Mouse (Mus musculus) left cerebral cortex, adult 11 months (tissue): ENCODE results near the gene Gm973.
"Not testable (repeated sequence)": the region's sequence is repeated elsewhere in the genome, so short reads cannot be mapped to it uniquely, and the experiment has no call there.

Experiments used
- DNase-seq: peaks from one replicate; pipeline ENCODE4 v3.0.0; 2022; ENCODE audit warnings: low spot score

The Gm973 gene

GRCm38 (mm10) chr1:59631986-59632659, 116.1 kb downstream of the Gm973 start:
- no peak for DNase-seq

- no peak for DNase-seq
Observed at GRCm38 (mm10) chr1:59633056-59633455, 117.0 kb downstream of the Gm973 start.

- no peak for DNase-seq
Observed at GRCm38 (mm10) chr1:59636349-59636748, 120.3 kb downstream of the Gm973 start.

GRCm38 (mm10) chr1:59638371-59638770, 122.3 kb downstream of the Gm973 start:
- DNase-seq, result no peak

- no peak for DNase-seq
Observed at GRCm38 (mm10) chr1:59642488-59642887, 126.4 kb downstream of the Gm973 start.

- DNase-seq, result not testable (repeated sequence)
Observed at GRCm38 (mm10) chr1:59646502-59646901, 130.4 kb downstream of the Gm973 start.

- no peak for DNase-seq
Observed at GRCm38 (mm10) chr1:59651201-59651819, 135.2 kb downstream of the Gm973 start.

GRCm38 (mm10) chr1:59653243-59653911, 137.3 kb downstream of the Gm973 start:
- no peak for DNase-seq

GRCm38 (mm10) chr1:59656244-59657171, 140.4 kb downstream of the Gm973 start:
- DNase-seq, result no peak

- DNase-seq, result no peak
Observed at GRCm38 (mm10) chr1:59663456-59664135, 147.5 kb downstream of the Gm973 start.

GRCm38 (mm10) chr1:59668871-59669270, 152.8 kb downstream of the Gm973 start:
- DNase-seq, result no peak

GRCm38 (mm10) chr1:59669962-59670630, 154.0 kb downstream of the Gm973 start:
- DNase-seq, result no peak

GRCm38 (mm10) chr1:59670641-59671168, 154.6 kb downstream of the Gm973 start, which contains the start of gene Sumo1:
Gene Sumo1, minus strand, starts transcription at chr1:59670834.
- DNase-seq, result peak; percentile 79

- DNase-seq, result no peak
Observed at GRCm38 (mm10) chr1:59673661-59674060, 157.6 kb downstream of the Gm973 start.

GRCm38 (mm10) chr1:59683926-59684818, 168.1 kb downstream of the Gm973 start:
- peak; percentile 22 for DNase-seq

GRCm38 (mm10) chr1:59684819-59685755, 169.0 kb downstream of the Gm973 start, which contains the start of gene Nop58:
Gene Nop58, plus strand, starts transcription at chr1:59684971.
- DNase-seq, result peak; percentile 88
